Mouse (Mus musculus) MEL (cell line): ENCODE results near the gene Maml2. TPM values are rescaled to one million over a fixed set of nuclear protein-coding genes. Genes with fewer than 3 reads are reported as not detected.
A peak's percentile ranks its signal among the peaks of the same experiment; 100 is the strongest.

Experiments used
- DNase-seq: peaks from one replicate; pipeline ENCODE4 v3.0.0; 2011; ENCODE audit warnings: low read depth, low spot score
- H3K27ac ChIP-seq: 2 replicates; pipeline ENCODE4 v1.5.1; 2012; ENCODE audit warnings: low read depth, mild to moderate bottlenecking, control low read depth, low read length, moderate library complexity; ENCODE audit not compliant: control insufficient read depth
- H3K27me3 ChIP-seq, 2 experiments: fragments of 150-350 bp in 1 of 2; sonication (generic) in 1 of 2; 2 replicates each; pipeline ENCODE4 v1.6.1; 2012; ENCODE audit warnings: low read length in 2 of 2, mild to moderate bottlenecking in 2 of 2, improper control_type of control experiment in 1 of 2, moderate library complexity in 1 of 2; ENCODE audit not compliant: insufficient read depth in 2 of 2, control insufficient read depth in 1 of 2
- H3K36me3 ChIP-seq, 2 experiments: 2 replicates each; pipeline ENCODE4 v1.6.1; 2012 to 2014; ENCODE audit warnings: low read length in 2 of 2, improper control_type of control experiment in 1 of 2, inconsistent platforms in 1 of 2, mild to moderate bottlenecking in 1 of 2; ENCODE audit not compliant: insufficient read depth in 2 of 2, control insufficient read depth in 1 of 2
- H3K4me1 ChIP-seq, 2 experiments: fragments of 150-350 bp in 1 of 2; sonication (generic) in 1 of 2; 2 replicates each; pipeline ENCODE4 v1.6.1; 2012; ENCODE audit warnings: low read length in 2 of 2, improper control_type of control experiment in 1 of 2, mild to moderate bottlenecking in 1 of 2; ENCODE audit not compliant: insufficient read depth in 2 of 2, control insufficient read depth in 1 of 2
- H3K4me3 ChIP-seq, 2 experiments: fragments of 150-350 bp in 1 of 2; sonication (generic) in 1 of 2; 2 replicates each; pipeline ENCODE4 v1.5.1; 2012; ENCODE audit warnings: low read depth in 2 of 2, low read length in 2 of 2, mild to moderate bottlenecking in 2 of 2, moderate library complexity in 2 of 2, control low read depth in 1 of 2, improper control_type of control experiment in 1 of 2; ENCODE audit not compliant: control insufficient read depth in 1 of 2, insufficient read depth in 1 of 2
- H3K79me2 ChIP-seq: 2 replicates; pipeline ENCODE4 v1.6.1; 2012; ENCODE audit warnings: mild to moderate bottlenecking, low read length, moderate library complexity; ENCODE audit not compliant: control insufficient read depth, poor library complexity, insufficient read depth
- H3K9ac ChIP-seq: 2 replicates; pipeline ENCODE4 v1.6.1; 2012; ENCODE audit warnings: low read depth, mild to moderate bottlenecking, control low read depth, low read length, moderate library complexity; ENCODE audit not compliant: control insufficient read depth, poor library complexity, severe bottlenecking
- H3K9me3 ChIP-seq: fragments of 150-350 bp; sonication (generic); replicated peaks from 2 replicates; pipeline ENCODE4 v1.6.1; 2012; ENCODE audit warnings: mild to moderate bottlenecking, low read length, improper control_type of control experiment, moderate library complexity; ENCODE audit not compliant: insufficient read depth
- BHLHE40 ChIP-seq: IDR thresholded peaks from 2 replicates; pipeline ENCODE4 v1.6.1; 2012; ENCODE audit warnings: low read depth, mild to moderate bottlenecking, inconsistent platforms, low read length, improper control_type of control experiment, borderline replicate concordance
- CHD1 ChIP-seq: IDR thresholded peaks from 2 replicates; pipeline ENCODE4 v1.6.1; 2012; ENCODE audit warnings: low read depth, mild to moderate bottlenecking, inconsistent platforms, low read length, improper control_type of control experiment
- CHD2 ChIP-seq: IDR thresholded peaks from 2 replicates; pipeline ENCODE4 v1.6.1; 2011; ENCODE audit warnings: low read length, improper control_type of control experiment
- CTCF ChIP-seq, 3 experiments: IDR thresholded peaks in 2 of 3; conservative IDR thresholded peaks in 1 of 3; 2 replicates each; pipeline ENCODE4 v1.5.1; 2011 to 2012; ENCODE audit warnings: low read length in 3 of 3, low read depth in 2 of 3, mild to moderate bottlenecking in 2 of 3, improper control_type of control experiment in 1 of 3, inconsistent platforms in 1 of 3, mixed read lengths in 1 of 3, moderate library complexity in 1 of 3; ENCODE audit not compliant: control insufficient read depth in 1 of 3, insufficient read depth in 1 of 3, poor library complexity in 1 of 3, severe bottlenecking in 1 of 3
- EP300 ChIP-seq, 2 experiments: IDR thresholded peaks; 2 replicates each; pipeline ENCODE4 v1.6.1; 2011; ENCODE audit warnings: improper control_type of control experiment in 2 of 2, low read length in 2 of 2, low read depth in 1 of 2, mild to moderate bottlenecking in 1 of 2
- ETS1 ChIP-seq: IDR thresholded peaks from 2 replicates; pipeline ENCODE4 v1.6.1; 2012; ENCODE audit warnings: low read depth, mild to moderate bottlenecking, inconsistent platforms, low read length, improper control_type of control experiment, moderate library complexity
- GABPA ChIP-seq: IDR thresholded peaks from 2 replicates; pipeline ENCODE4 v1.6.1; 2012; ENCODE audit warnings: low read depth, mild to moderate bottlenecking, inconsistent platforms, low read length, improper control_type of control experiment, moderate library complexity
- GATA1 ChIP-seq: IDR thresholded peaks from 2 replicates; pipeline ENCODE4 v1.6.1; 2011; ENCODE audit warnings: low read depth, low read length, improper control_type of control experiment
- HCFC1 ChIP-seq: IDR thresholded peaks from 2 replicates; pipeline ENCODE4 v1.6.1; 2012; ENCODE audit warnings: low read depth, mild to moderate bottlenecking, inconsistent platforms, low read length, improper control_type of control experiment, moderate library complexity
- JUND ChIP-seq: IDR thresholded peaks from 2 replicates; pipeline ENCODE4 v1.6.1; 2011; ENCODE audit warnings: low read depth, mild to moderate bottlenecking, improper control_type of control experiment, low read length
- KAT2A ChIP-seq: conservative IDR thresholded peaks from 2 replicates; pipeline ENCODE4 v1.6.1; 2012; ENCODE audit warnings: low read depth, low read length, improper control_type of control experiment, inconsistent platforms
- MAFK ChIP-seq: IDR thresholded peaks from 2 replicates; pipeline ENCODE4 v1.6.1; 2011; ENCODE audit warnings: low read depth, mild to moderate bottlenecking, low read length, improper control_type of control experiment, borderline replicate concordance
- MAX ChIP-seq: IDR thresholded peaks from 2 replicates; pipeline ENCODE4 v1.6.1; 2011; ENCODE audit warnings: low read length, improper control_type of control experiment
- MAZ ChIP-seq: IDR thresholded peaks from 2 replicates; pipeline ENCODE4 v1.6.1; 2012; ENCODE audit warnings: low read depth, mild to moderate bottlenecking, inconsistent platforms, low read length, improper control_type of control experiment
- MXI1 ChIP-seq: IDR thresholded peaks from 2 replicates; pipeline ENCODE4 v1.6.1; 2011; ENCODE audit warnings: mild to moderate bottlenecking, low read depth, low read length, improper control_type of control experiment
- MYB ChIP-seq: IDR thresholded peaks from 2 replicates; pipeline ENCODE4 v1.6.1; 2011; ENCODE audit warnings: mild to moderate bottlenecking, low read depth, low read length, improper control_type of control experiment
- NRF1 ChIP-seq: IDR thresholded peaks from 2 replicates; pipeline ENCODE4 v1.6.1; 2014; ENCODE audit warnings: low read depth, mild to moderate bottlenecking, inconsistent platforms, low read length, improper control_type of control experiment, moderate library complexity; ENCODE audit not compliant: poor library complexity, insufficient read depth, severe bottlenecking
- POLR2AphosphoS2 ChIP-seq: IDR thresholded peaks from 2 replicates; pipeline ENCODE4 v1.6.1; 2011; ENCODE audit warnings: low read length, improper control_type of control experiment
- POLR2AphosphoS5 ChIP-seq: IDR thresholded peaks from 2 replicates; pipeline ENCODE4 v1.6.1; 2012; ENCODE audit warnings: low read depth, borderline replicate concordance, mild to moderate bottlenecking, inconsistent platforms, low read length, moderate library complexity, mixed read lengths
- RAD21 ChIP-seq: IDR thresholded peaks from 2 replicates; pipeline ENCODE4 v1.6.1; 2011; ENCODE audit warnings: mild to moderate bottlenecking, low read depth, low read length, improper control_type of control experiment
- RCOR1 ChIP-seq: IDR thresholded peaks from 2 replicates; pipeline ENCODE4 v1.6.1; 2012; ENCODE audit warnings: low read depth, mild to moderate bottlenecking, inconsistent platforms, low read length, improper control_type of control experiment
- SIN3A ChIP-seq: IDR thresholded peaks from 2 replicates; pipeline ENCODE4 v1.6.1; 2012; ENCODE audit warnings: low read length, improper control_type of control experiment, inconsistent platforms
- SMC3 ChIP-seq: IDR thresholded peaks from 2 replicates; pipeline ENCODE4 v1.6.1; 2011; ENCODE audit warnings: low read depth, low read length, improper control_type of control experiment
- TBP ChIP-seq: IDR thresholded peaks from 2 replicates; pipeline ENCODE4 v1.8.0; 2011; ENCODE audit warnings: low read depth, low read length, improper control_type of control experiment
- TCF12 ChIP-seq: IDR thresholded peaks from 2 replicates; pipeline ENCODE4 v1.6.1; 2014; ENCODE audit warnings: low read depth, mild to moderate bottlenecking, inconsistent platforms, low read length, improper control_type of control experiment, moderate library complexity
- UBTF ChIP-seq: IDR thresholded peaks from 2 replicates; pipeline ENCODE4 v1.6.1; 2012; ENCODE audit warnings: low read depth, mild to moderate bottlenecking, inconsistent platforms, low read length, improper control_type of control experiment, moderate library complexity, borderline replicate concordance; ENCODE audit not compliant: insufficient read depth
- ZC3H11A ChIP-seq: IDR thresholded peaks from 2 replicates; pipeline ENCODE4 v1.6.1; 2012; ENCODE audit warnings: low read depth, mild to moderate bottlenecking, inconsistent platforms, low read length, improper control_type of control experiment
- ZKSCAN1 ChIP-seq: IDR thresholded peaks from 2 replicates; pipeline ENCODE4 v1.6.1; 2012; ENCODE audit warnings: low read depth, mild to moderate bottlenecking, inconsistent platforms, low read length, improper control_type of control experiment, moderate library complexity
- ZMIZ1 ChIP-seq: IDR thresholded peaks from 2 replicates; pipeline ENCODE4 v1.6.1; 2012; ENCODE audit warnings: low read depth, mild to moderate bottlenecking, inconsistent platforms, low read length, improper control_type of control experiment, moderate library complexity
- ZNF384 ChIP-seq: IDR thresholded peaks from 2 replicates; pipeline ENCODE4 v1.6.1; 2012; ENCODE audit warnings: low read depth, mild to moderate bottlenecking, inconsistent platforms, low read length, improper control_type of control experiment
- polyA plus RNA-seq, 2 experiments: library from polyadenylated mRNA; stranded (reverse) in 1 of 2; unstranded in 1 of 2; fragments of >175 nt in 1 of 2; fragments of >200 nt in 1 of 2; gene quantifications; 2 replicates each; pipeline versions ENCODE4 v1.2.1 to v1.2.4; 2012; ENCODE audit warnings: low replicate concordance in 2 of 2, low read depth in 1 of 2; ENCODE audit not compliant: insufficient read length in 2 of 2, insufficient read depth in 1 of 2, missing spikeins in 1 of 2
- total RNA-seq: library from RNA; depleted of rRNA; stranded (reverse); fragments of 300-350 nt; gene quantifications from 2 replicates; pipeline ENCODE4 v1.2.3, GENCODE M21; 2012

Gene Maml2
- total and polyA plus RNA-seq, 3 experiments: 0.08 to 0.47 TPM; not detected in 1

- TF ChIP-seq POLR2AphosphoS2: no peak
Observed at GRCm38 (mm10) chr9:13668742-13669141, 371.0 kb downstream of the Maml2 start (continued).

- Histone ChIP-seq H3K27me3 (no peaks in the 10 kb centered on the region; a peak in 1 of 4 replicates), H3K36me3 (no peaks in the 10 kb centered on the region), H3K4me3 (no peak overlapping the region), H3K9me3 (no peaks in the 10 kb centered on the region), H3K9ac (no peak overlapping the region), H3K27ac (no peak overlapping the region), H3K4me1 (peaks cover 0 to 5% of the 10 kb centered on the region in 2 experiments; a peak in 1 of 4 replicates), H3K79me2 (no peaks in the 10 kb centered on the region)
- TF ChIP-seq RAD21 (no peak), CHD2 (no peak), NRF1 (no peak), MAZ (no peak), RCOR1 (no peak), JUND (no peak), GATA1 (no peak), UBTF (no peak), MYB (no peak), MXI1 (no peak), ZC3H11A (no peak), ZKSCAN1 (no peak), MAX (no peak)
- no peak for DNase-seq
Observed at GRCm38 (mm10) chr9:13671125-13671769, 373.5 kb downstream of the Maml2 start.

GRCm38 (mm10) chr9:13673304-13673703, 375.5 kb downstream of the Maml2 start:
- Histone ChIP-seq H3K27ac (no peak overlapping the region), H3K4me3 (no peak overlapping the region), H3K36me3 (peaks cover 0 to 13% of the 10 kb centered on the region in 2 experiments; a peak in 2 of 4 replicates), H3K79me2 (no peaks in the 10 kb centered on the region), H3K4me1 (peaks cover 15 to 16% of the 10 kb centered on the region in 2 experiments), H3K9ac (no peak overlapping the region), H3K9me3 (no peaks in the 10 kb centered on the region), H3K27me3 (no peaks in the 10 kb centered on the region)
- peak; percentile 68 for DNase-seq
- TF ChIP-seq CHD1 (no peak), POLR2AphosphoS5 (no peak), ZNF384 (no peak), HCFC1 (no peak), NRF1 (no peak), EP300 (IDR thresholded peaks at IDR 0.05; ENCODE audit: low read depth in 1 of 2, low read length in 2 of 2) (peak; percentile 64 to 78), ETS1 (peak; percentile 75), SMC3 (no peak), TBP (no peak), SIN3A (0 out of 2 replicates have a peak, but pooled peaks have one; percentile 52), RCOR1 (peak; percentile 56; the same call in 1 of the 2 replicates), GABPA (no peak), ZMIZ1 (no peak; the same call in 1 of the 2 replicates), UBTF (no peak), GATA1 (peak; percentile 93), KAT2A (no peak), BHLHE40 (no peak), TCF12 (peak; percentile 67; the same call in 1 of the 2 replicates), POLR2AphosphoS2 (no peak), CTCF (IDR thresholded peaks at IDR 0.05 in 2 of 3, conservative IDR thresholded peaks at IDR 0.05 in 1 of 3; ENCODE audit: control insufficient read depth in 1 of 3, insufficient read depth in 1 of 3, low read depth in 2 of 3, low read length in 3 of 3, poor library complexity in 1 of 3, severe bottlenecking in 1 of 3) (no peak), MAFK (no peak)
